Mouse (Mus musculus): ENCODE measurements around the gene Rgs17.
"Not testable (repeated sequence)": the region's sequence is repeated elsewhere in the genome, so short reads cannot be mapped to it uniquely, and the experiment has no call there.

GRCm38 (mm10) chr10:5953787-5954186, 31.6 kb upstream of the Rgs17 start:
- TF ChIP-seq CTCF (IDR thresholded peaks at IDR 0.05; ENCODE audit: control insufficient read depth, insufficient read depth, insufficient read length); MYOD1 (IDR thresholded peaks at IDR 0.05; ENCODE audit: control insufficient read depth, insufficient read length, low read depth); CEBPB (IDR thresholded peaks at IDR 0.05; ENCODE audit: low read depth); MYOG (IDR thresholded peaks at IDR 0.05; ENCODE audit: control insufficient read depth, extremely low read depth, insufficient read length); USF1 (IDR thresholded peaks at IDR 0.05; ENCODE audit: low read depth); MAX (IDR thresholded peaks at IDR 0.05); FOSL1 (IDR thresholded peaks at IDR 0.05; ENCODE audit: insufficient read depth, low read length, poor library complexity, severe bottlenecking): not testable (repeated sequence)

Data from C2C12 (cell line).